Mouse (Mus musculus): ENCODE data around the gene Hyal1. TPM values are rescaled to one million over a fixed set of nuclear protein-coding genes. Genes with fewer than 3 reads are reported as not detected.

Hyal1 gene
- 1.3 and 1.4 TPM in 2 replicates for polyA plus RNA-seq (2012)

GRCm38 (mm10) chr9:107576357-107577107, at the start of gene Hyal1:
Hyal1 (plus strand) TSS chr9:107576927.
- TF ChIP-seq GATA1 (IDR thresholded peaks at IDR 0.05; ENCODE audit: low read length): no peak

GRCm38 (mm10) chr9:107533791-107534407, 42.8 kb upstream of the Hyal1 start, which contains the start of gene Tmem115:
Tmem115 (plus strand) TSS chr9:107533945.
- no peak for TF ChIP-seq GATA1 (IDR thresholded peaks at IDR 0.05; ENCODE audit: low read length)

GRCm38 (mm10) chr9:107534408-107535202, 42.1 kb upstream of the Hyal1 start:
- TF ChIP-seq GATA1 (IDR thresholded peaks at IDR 0.05; ENCODE audit: low read length): no peak

GRCm38 (mm10) chr9:107538231-107538630, 38.5 kb upstream of the Hyal1 start:
- TF ChIP-seq GATA1 (IDR thresholded peaks at IDR 0.05; ENCODE audit: low read length): no peak

GRCm38 (mm10) chr9:107538711-107539110, 38.0 kb upstream of the Hyal1 start:
- TF ChIP-seq GATA1 (IDR thresholded peaks at IDR 0.05; ENCODE audit: low read length): no peak

- no peak for TF ChIP-seq GATA1 (IDR thresholded peaks at IDR 0.05; ENCODE audit: low read length)
Measured at GRCm38 (mm10) chr9:107539940-107540339, 36.8 kb upstream of the Hyal1 start.

GRCm38 (mm10) chr9:107540420-107540819, 36.3 kb upstream of the Hyal1 start:
- no peak for TF ChIP-seq GATA1 (IDR thresholded peaks at IDR 0.05; ENCODE audit: low read length)

- no peak for TF ChIP-seq GATA1 (IDR thresholded peaks at IDR 0.05; ENCODE audit: low read length)
Measured at GRCm38 (mm10) chr9:107541005-107541404, 35.7 kb upstream of the Hyal1 start.

- TF ChIP-seq GATA1 (IDR thresholded peaks at IDR 0.05; ENCODE audit: low read length): no peak
Measured at GRCm38 (mm10) chr9:107541474-107542351, 35.0 kb upstream of the Hyal1 start, which contains the start of the genes Cyb561d2 and Nprl2. Cyb561d2 (minus strand) TSS chr9:107542193. Nprl2 (plus strand) TSS chr9:107542226.

- TF ChIP-seq GATA1 (IDR thresholded peaks at IDR 0.05; ENCODE audit: low read length): no peak
Measured at GRCm38 (mm10) chr9:107542352-107542686, 34.4 kb upstream of the Hyal1 start.

- TF ChIP-seq GATA1 (IDR thresholded peaks at IDR 0.05; ENCODE audit: low read length): no peak
Measured at GRCm38 (mm10) chr9:107542721-107543120, 34.0 kb upstream of the Hyal1 start.

- no peak for TF ChIP-seq GATA1 (IDR thresholded peaks at IDR 0.05; ENCODE audit: low read length)
Measured at GRCm38 (mm10) chr9:107543299-107543698, 33.4 kb upstream of the Hyal1 start.

- no peak for TF ChIP-seq GATA1 (IDR thresholded peaks at IDR 0.05; ENCODE audit: low read length)
Measured at GRCm38 (mm10) chr9:107544196-107544700, 32.5 kb upstream of the Hyal1 start.

- no peak for TF ChIP-seq GATA1 (IDR thresholded peaks at IDR 0.05; ENCODE audit: low read length)
Measured at GRCm38 (mm10) chr9:107544729-107545128, 32.0 kb upstream of the Hyal1 start.

- TF ChIP-seq GATA1 (IDR thresholded peaks at IDR 0.05; ENCODE audit: low read length): no peak
Measured at GRCm38 (mm10) chr9:107545199-107545598, 31.5 kb upstream of the Hyal1 start.
